ENCODE assay signal across 8 mouse cellular contexts in genomic region chr14:31336369-31337155, GRCm38 (mm10). TPM values are rescaled to one million over a fixed set of nuclear protein-coding genes. Genes with fewer than 3 reads are reported as not detected.
A peak's percentile ranks its signal among the peaks of the same experiment; 100 is the strongest.
DNase-seq lines count a peak whose midpoint lies in the region; ATAC-seq and TF ChIP-seq lines count a peak whose summit lies in the region.

Gene Capn7, plus strand, starts transcription at chr14:31336638.

- DNase-seq in CH12.LX (ENCODE audit: extremely low read depth), result peak; percentile 99
- DNase-seq in c-Kit-positive CD71-positive TER-119-negative erythroid progenitor cells, embryonic 14.5 days (ENCODE audit: low read depth), result peak; percentile 98
- peak; percentile 100 for DNase-seq in forebrain, embryonic 11.5 days (ENCODE audit: low spot score)
- DNase-seq in kidney, postnatal 36 days, result peak; percentile 98 to 100
- peak; percentile 97 for DNase-seq in telencephalon, adult 2 months (ENCODE audit: low read depth, low spot score)

- H3K4me2 ChIP-seq in CH12.LX (ENCODE audit: insufficient read depth, low read depth, poor library complexity, severe bottlenecking), result peak within 1 kb of the TSS; percentile 98
- H3K4me2 ChIP-seq in forebrain, embryonic 11.5 days (ENCODE audit: low read depth, low read length, severe bottlenecking), result peak within 1 kb of the TSS; percentile 67
- peak within 1 kb of the TSS; percentile 87 for H3K4me2 ChIP-seq in heart, embryonic 16.5 days (ENCODE audit: low read depth, low read length)
- H3K4me2 ChIP-seq in liver, embryonic 15.5 days, result peak within 1 kb of the TSS; percentile 78
- H3K4me2 ChIP-seq in neural tube, embryonic 12.5 days (replicated peaks), result peak within 1 kb of the TSS; percentile 68

- H3K4me1 ChIP-seq in CH12.LX (ENCODE audit: control insufficient read depth in 1 of 2, insufficient read depth in 2 of 2), result peaks cover 4 to 15% of the 10 kb centered on the region in 2 experiments; a peak in 3 of 4 replicates
- H3K4me1 ChIP-seq in forebrain, embryonic 11.5 days (replicated peaks; ENCODE audit: control insufficient read depth, insufficient read depth, low read length), result peaks cover 2% of the 10 kb centered on the region; the same call in 1 of the 2 replicates
- peaks cover 15% of the 10 kb centered on the region for H3K4me1 ChIP-seq in heart, embryonic 16.5 days (ENCODE audit: control insufficient read depth, insufficient read depth, low read length)
- H3K4me1 ChIP-seq in liver, embryonic 15.5 days (replicated peaks), result peaks cover 26% of the 10 kb centered on the region
- H3K4me1 ChIP-seq in neural tube, embryonic 12.5 days, result peaks cover 18% of the 10 kb centered on the region

- ATAC-seq in forebrain, embryonic 11.5 days (replicated peaks; ENCODE audit: low FRiP score), result peak; percentile 99
- peak; percentile 97 for ATAC-seq in heart, embryonic 16.5 days (replicated peaks; ENCODE audit: extremely low read depth, insufficient read depth, low FRiP score)
- peak; percentile 97 for ATAC-seq in liver, embryonic 15.5 days (ENCODE audit: insufficient read depth)
- ATAC-seq in neural tube, embryonic 12.5 days (ENCODE audit: low FRiP score, low read depth), result peak; percentile 98

- H3K9me3 ChIP-seq in CH12.LX (replicated peaks; ENCODE audit: low read length), result no peaks in the 10 kb centered on the region
- H3K9me3 ChIP-seq in forebrain, embryonic 11.5 days (ENCODE audit: control insufficient read depth, low read length), result no peaks in the 10 kb centered on the region
- no peaks in the 10 kb centered on the region for H3K9me3 ChIP-seq in heart, embryonic 16.5 days (replicated peaks; ENCODE audit: control insufficient read depth, low read length)
- H3K9me3 ChIP-seq in liver, embryonic 15.5 days (replicated peaks), result no peaks in the 10 kb centered on the region
- H3K9me3 ChIP-seq in neural tube, embryonic 12.5 days, result no peaks in the 10 kb centered on the region

- peak within 1 kb of the TSS; percentile 92 to 98 (median 95) for H3K4me3 ChIP-seq in CH12.LX (replicated peaks in 1 of 3; ENCODE audit: low read depth in 2 of 3, low read length in 2 of 3, poor library complexity in 1 of 3)
- H3K4me3 ChIP-seq in forebrain, embryonic 11.5 days (ENCODE audit: low read depth, low read length), result peak within 1 kb of the TSS; percentile 80
- H3K4me3 ChIP-seq in heart, embryonic 16.5 days (ENCODE audit: low read length), result peak within 1 kb of the TSS; percentile 93
- peak within 1 kb of the TSS; percentile 81 for H3K4me3 ChIP-seq in liver, embryonic 15.5 days (replicated peaks)
- peak within 1 kb of the TSS; percentile 87 for H3K4me3 ChIP-seq in neural tube, embryonic 12.5 days

- dilution Hi-C loops in CH12.LX (cut with MboI; ENCODE audit: extremely low pct_ligation_motif_present, extremely low pct_unique_long_range_greater_than_20kb, low sequenced_read_pairs), result no loop called here

- peak; percentile 99 for TF ChIP-seq POLR2A in CH12.LX (IDR thresholded peaks at IDR 0.05; ENCODE audit: low read depth, low read length)

- in situ Hi-C loops in CH12.LX (cut with MboI; ENCODE audit: low pct_ligation_motif_present, low pct_unique_long_range_greater_than_20kb, low sequenced_read_pairs), result no loop called here

- WGBS in forebrain, embryonic 11.5 days, result under 1% methylated on average over 78 of the region's 78 CpGs
- WGBS in heart, embryonic 16.5 days, result under 1% methylated on average over 78 of the region's 78 CpGs
- under 1% methylated on average over 78 of the region's 78 CpGs for WGBS in liver, embryonic 15.5 days (ENCODE audit: insufficient replicate concordance)
- under 1% methylated on average over 78 of the region's 78 CpGs for WGBS in neural tube, embryonic 12.5 days

- H3K9ac ChIP-seq in CH12.LX (ENCODE audit: insufficient read depth, low read depth), result peak within 1 kb of the TSS; percentile 85
- peak within 1 kb of the TSS; percentile 74 for H3K9ac ChIP-seq in forebrain, embryonic 11.5 days (ENCODE audit: low read length)
- H3K9ac ChIP-seq in heart, embryonic 16.5 days (ENCODE audit: low read length), result peak within 1 kb of the TSS; percentile 98
- H3K9ac ChIP-seq in liver, embryonic 15.5 days, result peak within 1 kb of the TSS; percentile 88
- H3K9ac ChIP-seq in neural tube, embryonic 12.5 days, result peak within 1 kb of the TSS; percentile 85

- peak within 1 kb of the TSS; percentile 90 for H3K27ac ChIP-seq in CH12.LX (ENCODE audit: insufficient read depth, low read depth)
- H3K27ac ChIP-seq in forebrain, embryonic 11.5 days (ENCODE audit: low read depth, low read length), result peak within 1 kb of the TSS; percentile 77
- H3K27ac ChIP-seq in heart, embryonic 16.5 days (ENCODE audit: low read length), result peak within 1 kb of the TSS; percentile 99
- peak within 1 kb of the TSS; percentile 93 for H3K27ac ChIP-seq in liver, embryonic 15.5 days (replicated peaks)
- H3K27ac ChIP-seq in neural tube, embryonic 12.5 days, result peak within 1 kb of the TSS; percentile 79

- H3K36me3 ChIP-seq in CH12.LX (replicated peaks in 1 of 2; ENCODE audit: control insufficient read depth in 1 of 2, insufficient read depth in 1 of 2, low read length in 1 of 2), result peaks cover 6 to 18% of the 10 kb centered on the region in 2 experiments
- H3K36me3 ChIP-seq in forebrain, embryonic 11.5 days (ENCODE audit: control insufficient read depth, insufficient read depth, low read length), result no peaks in the 10 kb centered on the region
- peaks cover 9% of the 10 kb centered on the region for H3K36me3 ChIP-seq in heart, embryonic 16.5 days (ENCODE audit: control insufficient read depth, insufficient read depth)
- peaks cover 12% of the 10 kb centered on the region for H3K36me3 ChIP-seq in liver, embryonic 15.5 days (replicated peaks)
- H3K36me3 ChIP-seq in neural tube, embryonic 12.5 days, result peaks cover 5% of the 10 kb centered on the region; the same call in 1 of the 2 replicates

- no peak for TF ChIP-seq EP300 in CH12.LX (IDR thresholded peaks at IDR 0.05; ENCODE audit: low read length)

- peaks cover 27% of the 10 kb centered on the region for H3K79me2 ChIP-seq in CH12.LX (replicated peaks; ENCODE audit: control insufficient read depth, extremely low read depth, insufficient read depth, poor library complexity, severe bottlenecking)

- H3K27me3 ChIP-seq in CH12.LX (replicated peaks), result no peaks in the 10 kb centered on the region
- H3K27me3 ChIP-seq in forebrain, embryonic 11.5 days (ENCODE audit: control insufficient read depth, insufficient read depth, low read length), result no peaks in the 10 kb centered on the region
- no peaks in the 10 kb centered on the region for H3K27me3 ChIP-seq in heart, embryonic 16.5 days (ENCODE audit: control insufficient read depth, insufficient read depth, low read length)
- no peaks in the 10 kb centered on the region for H3K27me3 ChIP-seq in liver, embryonic 15.5 days
- H3K27me3 ChIP-seq in neural tube, embryonic 12.5 days (replicated peaks), result no peaks in the 10 kb centered on the region

- TF ChIP-seq CTCF in CH12.LX (conservative IDR thresholded peaks at IDR 0.05 in 1 of 2, IDR thresholded peaks at IDR 0.05 in 1 of 2; ENCODE audit: low read depth in 2 of 2, low read length in 2 of 2), result 0 out of 4 replicates have a peak, but pooled peaks of 1 of the 2 experiments have one; percentile 9

- no peak for TF ChIP-seq RAD21 in CH12.LX (IDR thresholded peaks at IDR 0.05; ENCODE audit: low read depth, low read length)

TF ChIP-seq in CH12.LX, 34 proteins besides CTCF, POLR2A, EP300 and RAD21:
- TF ChIP-seq MAZ (IDR thresholded peaks at IDR 0.05; ENCODE audit: low read depth, low read length) (peak; percentile 97), ZMIZ1 (IDR thresholded peaks at IDR 0.05; ENCODE audit: low read depth, low read length) (peak; percentile 68; the same call in 1 of the 2 replicates), JUN (IDR thresholded peaks at IDR 0.05; ENCODE audit: insufficient read depth, low read depth, low read length) (no peak), TCF12 (IDR thresholded peaks at IDR 0.05; ENCODE audit: low read depth, low read length) (peak; percentile 89), POLR2AphosphoS2 (IDR thresholded peaks at IDR 0.05; ENCODE audit: low read depth, low read length) (peak; percentile 76; the same call in 1 of the 2 replicates), CHD2 (IDR thresholded peaks at IDR 0.05; ENCODE audit: low read length) (no peak), USF1 (IDR thresholded peaks at IDR 0.05; ENCODE audit: low read depth, low read length) (peak; percentile 70), KAT2A (IDR thresholded peaks at IDR 0.05; ENCODE audit: insufficient replicate concordance, low read length) (0 out of 2 replicates have a peak, but pooled peaks have one; percentile 34), ELF1 (IDR thresholded peaks at IDR 0.05; ENCODE audit: low read depth, low read length) (peak; percentile 92), NRF1 (IDR thresholded peaks at IDR 0.05; ENCODE audit: low read depth, low read length) (peak; percentile 95), RCOR1 (conservative IDR thresholded peaks at IDR 0.05; ENCODE audit: low read depth, low read length) (no peak), HCFC1 (IDR thresholded peaks at IDR 0.05; ENCODE audit: low read depth, low read length) (peak; percentile 56), UBTF (IDR thresholded peaks at IDR 0.05; ENCODE audit: low read depth, low read length) (peak; percentile 72; the same call in 1 of the 2 replicates), USF2 (conservative IDR thresholded peaks at IDR 0.05; ENCODE audit: low read depth, low read length) (peak; percentile 33; the same call in 1 of the 2 replicates), MXI1 (IDR thresholded peaks at IDR 0.05; ENCODE audit: low read depth, low read length) (peak; percentile 67), GABPA (IDR thresholded peaks at IDR 0.05; ENCODE audit: insufficient replicate concordance, low read depth, low read length) (no peak), TBP (conservative IDR thresholded peaks at IDR 0.05; ENCODE audit: low read depth, low read length) (peak; percentile 87), NELFE (IDR thresholded peaks at IDR 0.05; ENCODE audit: low read depth, low read length) (peak; percentile 91), BHLHE40 (IDR thresholded peaks at IDR 0.05; ENCODE audit: low read depth, low read length) (peak; percentile 21; the same call in 1 of the 2 replicates)

RNA-seq across cellular contexts. Expression of gene Capn7, which starts in this region (rescaled TPM):
- total RNA-seq in CH12.LX (2012; rRNA removed) (27.9 and 31.4 TPM in 2 replicates), CH12.LX (2014; rRNA removed) (45.0 and 53.7 TPM in 2 replicates)
- polyA plus RNA-seq in CH12.LX (2012; ENCODE audit: insufficient read length, low read depth), result 33.3 and 34.8 TPM in 2 replicates
- 36.2 and 41.2 TPM in 2 replicates for polyA plus RNA-seq in forebrain, embryonic 11.5 days (2014; fragmentation: Nextera tagmentation; extraction: Ambion mirVana)
- polyA plus RNA-seq in heart, embryonic 16.5 days (2015; fragmentation: Nextera tagmentation; extraction: Ambion mirVana), result 40.3 and 41.9 TPM in 2 replicates
- polyA plus RNA-seq in liver, embryonic 15.5 days (2015; fragmentation: Nextera tagmentation; extraction: Ambion mirVana), result 16.4 and 16.8 TPM in 2 replicates
- polyA plus RNA-seq in neural tube, embryonic 12.5 days (2016; fragmentation: Nextera tagmentation; extraction: Ambion mirVana), result 57.9 and 60.7 TPM in 2 replicates

Comparison
In these comparisons a context has a peak if more than half of its experiments do, and no peak if none do; other contexts are left out.
1. Peak in every context shown above with its lines: DNase-seq, ATAC-seq, H3K4me3 ChIP-seq and H3K27ac ChIP-seq.